Mouse (Mus musculus): ENCODE measurements around the gene Ttyh2.

Gene Ttyh2

GRCm38 (mm10) chr11:114676896-114677530, 1.8 kb downstream of the Ttyh2 start:
- in situ Hi-C loops (cut with MboI, MseI) = no loop called here

GRCm38 (mm10) chr11:114679582-114679981, 4.4 kb downstream of the Ttyh2 start:
- in situ Hi-C loops (cut with MboI, MseI) = no loop called here

- in situ Hi-C loops (cut with MboI, MseI) = no loop called here
Measured at GRCm38 (mm10) chr11:114680291-114680690, 5.1 kb downstream of the Ttyh2 start.

GRCm38 (mm10) chr11:114681054-114681453, 5.8 kb downstream of the Ttyh2 start:
- in situ Hi-C loops (cut with MboI, MseI) = no loop called here

- in situ Hi-C loops (cut with MboI, MseI) = no loop called here
Measured at GRCm38 (mm10) chr11:114682321-114682900, 7.2 kb downstream of the Ttyh2 start.

GRCm38 (mm10) chr11:114683029-114683721, 7.9 kb downstream of the Ttyh2 start:
- in situ Hi-C loops (cut with MboI, MseI) = no loop called here

GRCm38 (mm10) chr11:114683722-114684621, 8.7 kb downstream of the Ttyh2 start:
- in situ Hi-C loops (cut with MboI, MseI) = no loop called here

- in situ Hi-C loops (cut with MboI, MseI) = no loop called here
Measured at GRCm38 (mm10) chr11:114684627-114685373, 9.6 kb downstream of the Ttyh2 start.

- in situ Hi-C loops (cut with MboI, MseI) = no loop called here
Measured at GRCm38 (mm10) chr11:114685526-114686040, 10.4 kb downstream of the Ttyh2 start.

GRCm38 (mm10) chr11:114686221-114686959, 11.2 kb downstream of the Ttyh2 start:
- in situ Hi-C loops (cut with MboI, MseI) = no loop called here

GRCm38 (mm10) chr11:114687574-114688188, 12.4 kb downstream of the Ttyh2 start:
- in situ Hi-C loops (cut with MboI, MseI) = no loop called here

- in situ Hi-C loops (cut with MboI, MseI) = no loop called here
Measured at GRCm38 (mm10) chr11:114688729-114689128, 13.5 kb downstream of the Ttyh2 start.

- in situ Hi-C loops (cut with MboI, MseI) = no loop called here
Measured at GRCm38 (mm10) chr11:114690192-114690591, 15.0 kb downstream of the Ttyh2 start.

GRCm38 (mm10) chr11:114691454-114692182, 16.4 kb downstream of the Ttyh2 start:
- in situ Hi-C loops (cut with MboI, MseI) = no loop called here

GRCm38 (mm10) chr11:114692601-114693000, 17.4 kb downstream of the Ttyh2 start:
- in situ Hi-C loops (cut with MboI, MseI) = no loop called here

GRCm38 (mm10) chr11:114693456-114693855, 18.2 kb downstream of the Ttyh2 start:
- in situ Hi-C loops (cut with MboI, MseI) = no loop called here

GRCm38 (mm10) chr11:114694451-114694850, 19.2 kb downstream of the Ttyh2 start:
- in situ Hi-C loops (cut with MboI, MseI) = no loop called here

GRCm38 (mm10) chr11:114698496-114698895, 23.3 kb downstream of the Ttyh2 start:
- in situ Hi-C loops (cut with MboI, MseI) = no loop called here

- in situ Hi-C loops (cut with MboI, MseI) = no loop called here
Measured at GRCm38 (mm10) chr11:114699511-114699910, 24.3 kb downstream of the Ttyh2 start.
